Mouse (Mus musculus) heart, postnatal 25 days (tissue): ENCODE results near the gene Hoxa4. TPM values are rescaled to one million over a fixed set of nuclear protein-coding genes. Genes with fewer than 3 reads are reported as not detected.

Experiments used
- DNase-seq: peaks from one replicate; pipeline ENCODE4 v3.0.0; 2022; ENCODE audit warnings: low spot score
- intact Hi-C: fragments of 180-260 bp; cut with DNase I; formaldehyde crosslinking; loops from one replicate; pipeline ENCODE4 v1.15.1; 2025
- total RNA-seq, 2 experiments: library from RNA; stranded (reverse); gene quantifications; 2 replicates each; pipeline ENCODE4 v1.2.3; 2021

Hoxa4 gene
- total RNA-seq, 2 experiments from 2014 or later, result 0.22 to 0.36 TPM

DNA sequence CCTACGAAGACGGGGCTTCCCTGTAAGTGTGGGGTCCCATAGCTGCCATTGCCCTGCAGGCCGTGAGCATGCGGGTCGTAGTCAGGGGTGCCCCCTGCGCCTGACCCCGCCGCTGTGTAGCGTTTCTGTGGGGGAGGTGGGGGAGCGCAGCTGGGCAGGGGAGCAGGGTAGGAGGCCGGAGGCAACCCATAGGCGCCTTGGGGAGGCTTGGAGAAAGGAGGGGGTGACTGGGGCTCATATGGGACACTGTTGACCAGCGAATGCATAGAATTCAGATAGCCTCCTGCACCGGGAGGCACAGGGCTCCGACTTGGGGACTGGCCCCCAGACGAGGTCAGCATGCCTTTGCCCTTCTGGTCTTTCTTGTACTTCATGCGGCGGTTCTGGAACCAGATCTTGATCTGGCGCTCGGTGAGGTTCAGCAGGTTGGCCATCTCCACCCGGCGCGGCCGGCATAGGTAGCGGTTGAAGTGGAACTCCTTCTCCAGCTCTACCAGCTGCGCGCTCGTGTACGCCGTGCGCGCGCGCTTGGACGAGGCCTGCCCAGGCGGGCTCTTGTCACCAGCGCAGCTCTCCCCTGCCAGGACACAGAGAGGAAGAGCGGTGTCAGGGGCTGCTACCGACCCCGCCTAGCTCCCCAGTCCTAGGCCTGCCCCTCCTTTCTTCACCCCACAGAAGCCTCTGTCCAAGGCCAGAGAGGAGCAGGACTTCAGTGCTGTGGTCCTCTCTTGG lies 21.2 kb downstream of the Hoxa4 start:
- intact Hi-C loops, result no loop called here
- DNase-seq, result no peak

DNA sequence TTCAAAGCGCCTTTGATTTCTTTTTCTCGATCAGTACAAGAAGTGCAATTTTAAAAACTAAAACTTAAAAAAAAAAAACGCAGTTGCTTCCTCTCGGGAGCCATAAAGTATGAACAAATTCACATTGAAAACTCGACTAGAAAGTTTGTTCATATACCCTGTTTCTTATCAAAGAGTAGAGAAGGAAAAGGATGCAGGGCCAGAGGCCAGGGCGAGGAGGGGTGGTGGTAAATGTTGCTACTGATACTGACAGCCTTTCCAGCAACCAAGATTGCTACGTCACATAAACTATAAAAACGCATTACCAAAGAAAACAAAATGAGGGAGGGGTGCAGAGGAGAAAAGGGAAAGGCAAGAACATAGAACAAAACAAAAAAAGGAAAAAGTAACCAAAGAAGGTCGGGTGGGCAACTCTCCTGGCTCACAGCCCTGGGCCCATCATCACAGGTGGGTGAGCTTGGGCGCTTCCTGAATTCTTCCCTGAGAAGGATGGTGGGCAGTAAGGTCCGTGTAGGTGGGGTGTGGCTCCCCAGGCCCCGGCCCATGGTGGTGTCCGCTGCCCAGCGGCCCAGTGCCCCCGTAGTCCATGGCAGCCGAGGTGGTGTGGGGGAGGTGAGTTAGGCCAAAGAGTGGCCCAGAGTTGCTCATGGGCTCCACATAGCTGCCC lies 21.9 kb downstream of the Hoxa4 start:
- intact Hi-C loops, result no loop called here
- DNase-seq, result no peak

DNA sequence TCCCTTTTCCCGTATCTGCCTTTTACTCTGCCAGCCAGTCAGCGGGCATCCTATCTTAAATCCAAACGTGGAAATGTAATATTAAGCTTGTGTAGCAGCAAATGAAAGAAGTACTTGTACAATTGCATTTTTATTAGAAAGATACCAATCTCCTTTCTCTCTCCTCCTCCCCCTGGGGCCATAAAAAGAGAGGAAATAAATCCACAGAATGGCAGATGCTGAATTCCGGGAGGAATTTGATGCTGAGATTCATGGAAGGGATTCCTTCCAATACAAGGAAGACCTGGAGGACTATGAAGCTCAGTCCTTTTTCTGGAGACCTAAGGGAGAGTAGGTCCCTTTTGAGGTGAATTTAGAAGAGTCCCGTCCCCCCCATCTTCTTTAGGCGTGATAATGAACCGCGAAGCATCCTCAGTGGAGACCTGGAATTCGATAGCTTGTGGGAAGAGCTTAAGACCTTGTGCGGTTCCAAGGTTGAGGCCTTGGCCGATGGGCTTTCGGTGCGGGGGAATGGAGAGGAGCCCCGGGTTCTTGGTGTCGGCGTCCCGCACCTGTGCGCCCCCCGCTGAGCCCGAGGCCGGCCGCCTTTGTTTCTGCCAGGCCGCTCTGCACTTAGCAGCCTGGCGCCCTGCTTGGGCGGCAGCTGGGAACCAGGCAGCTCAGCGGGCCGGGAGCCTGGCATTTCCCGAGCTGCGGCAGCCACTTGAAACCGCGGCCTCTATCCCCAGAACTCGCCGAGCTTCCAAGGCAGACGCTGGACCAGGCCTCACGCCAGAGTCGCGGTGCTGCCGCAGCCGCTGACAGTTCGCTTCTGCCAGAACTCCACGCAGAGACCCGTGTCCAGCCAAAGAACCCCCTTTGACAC lies 23.1 kb downstream of the Hoxa4 start:
- intact Hi-C loops, result no loop called here
- DNase-seq, result no peak

DNA sequence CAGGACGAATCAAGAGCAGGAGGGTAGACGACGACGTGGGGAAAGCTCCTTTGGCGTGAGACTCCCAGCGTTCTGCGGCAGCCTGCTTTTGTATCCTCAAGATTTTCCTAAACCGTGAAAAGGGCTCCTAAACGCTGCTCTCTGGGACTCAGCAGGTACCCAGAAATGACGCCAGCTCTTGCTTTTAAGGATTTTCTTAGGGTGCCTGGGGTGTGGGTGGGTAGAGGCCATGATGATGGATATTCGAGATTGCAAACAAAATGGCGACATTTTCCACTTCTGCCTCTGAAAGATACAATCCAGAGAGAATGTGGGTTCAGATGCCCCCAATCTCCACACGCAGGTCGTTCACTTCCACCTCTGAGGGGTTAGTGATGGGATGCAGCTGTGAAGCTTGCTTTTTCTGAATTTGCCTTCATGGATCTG lies 23.8 kb downstream of the Hoxa4 start:
- intact Hi-C loops, result no loop called here
- DNase-seq, result no peak

DNA sequence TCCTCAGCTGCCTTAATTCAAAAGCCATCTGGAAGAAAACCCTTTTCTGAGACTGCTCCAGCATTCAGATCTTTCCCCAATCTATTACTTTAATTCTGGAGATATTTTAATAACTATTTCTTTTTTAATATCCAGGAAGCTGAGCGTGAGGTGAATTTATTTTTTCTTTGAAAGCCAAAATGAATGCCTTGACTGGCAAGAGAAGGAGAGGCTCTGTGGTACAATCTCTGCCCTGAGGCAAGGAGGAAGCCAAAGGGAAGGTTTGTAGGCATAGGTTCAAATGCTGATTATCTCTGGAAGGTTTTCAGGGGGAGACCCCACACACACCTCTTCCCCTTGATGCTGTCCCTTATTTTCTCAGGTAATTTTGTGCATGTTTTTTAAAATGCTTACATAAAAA lies 24.4 kb downstream of the Hoxa4 start:
- intact Hi-C loops, result no loop called here
- DNase-seq, result no peak

DNA sequence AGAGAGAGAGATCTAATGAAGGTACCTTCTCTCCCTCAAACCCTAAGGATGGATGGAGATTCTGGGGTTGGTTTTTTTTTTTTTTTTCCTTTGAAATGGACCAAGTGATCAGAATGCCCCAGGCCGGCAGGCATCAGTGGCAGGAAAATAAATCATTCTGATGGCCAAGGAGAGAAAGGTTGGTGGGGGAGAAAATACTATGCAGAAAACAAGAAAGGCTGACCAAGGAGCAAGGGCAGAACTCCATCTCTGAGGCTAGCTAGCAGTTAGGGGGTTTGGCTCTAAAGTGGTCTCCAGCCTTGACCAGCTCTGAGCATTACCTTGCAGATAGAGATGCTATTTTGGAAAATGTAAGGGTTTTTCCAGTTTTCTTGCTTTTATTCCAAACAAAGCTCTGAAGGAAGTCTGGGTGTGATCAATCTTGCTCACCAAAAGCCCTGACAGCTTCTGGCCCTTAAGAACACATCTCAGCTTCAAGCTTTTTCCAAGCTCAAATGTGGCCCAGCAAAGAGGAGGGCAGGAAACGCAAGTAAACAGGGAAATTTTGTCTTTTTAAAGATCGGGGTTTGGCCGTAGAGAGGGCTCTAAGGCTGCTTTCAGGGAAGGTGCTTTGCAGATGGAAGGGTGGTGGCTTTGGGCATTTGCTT lies 25.0 kb downstream of the Hoxa4 start:
- intact Hi-C loops, result no loop called here

DNA sequence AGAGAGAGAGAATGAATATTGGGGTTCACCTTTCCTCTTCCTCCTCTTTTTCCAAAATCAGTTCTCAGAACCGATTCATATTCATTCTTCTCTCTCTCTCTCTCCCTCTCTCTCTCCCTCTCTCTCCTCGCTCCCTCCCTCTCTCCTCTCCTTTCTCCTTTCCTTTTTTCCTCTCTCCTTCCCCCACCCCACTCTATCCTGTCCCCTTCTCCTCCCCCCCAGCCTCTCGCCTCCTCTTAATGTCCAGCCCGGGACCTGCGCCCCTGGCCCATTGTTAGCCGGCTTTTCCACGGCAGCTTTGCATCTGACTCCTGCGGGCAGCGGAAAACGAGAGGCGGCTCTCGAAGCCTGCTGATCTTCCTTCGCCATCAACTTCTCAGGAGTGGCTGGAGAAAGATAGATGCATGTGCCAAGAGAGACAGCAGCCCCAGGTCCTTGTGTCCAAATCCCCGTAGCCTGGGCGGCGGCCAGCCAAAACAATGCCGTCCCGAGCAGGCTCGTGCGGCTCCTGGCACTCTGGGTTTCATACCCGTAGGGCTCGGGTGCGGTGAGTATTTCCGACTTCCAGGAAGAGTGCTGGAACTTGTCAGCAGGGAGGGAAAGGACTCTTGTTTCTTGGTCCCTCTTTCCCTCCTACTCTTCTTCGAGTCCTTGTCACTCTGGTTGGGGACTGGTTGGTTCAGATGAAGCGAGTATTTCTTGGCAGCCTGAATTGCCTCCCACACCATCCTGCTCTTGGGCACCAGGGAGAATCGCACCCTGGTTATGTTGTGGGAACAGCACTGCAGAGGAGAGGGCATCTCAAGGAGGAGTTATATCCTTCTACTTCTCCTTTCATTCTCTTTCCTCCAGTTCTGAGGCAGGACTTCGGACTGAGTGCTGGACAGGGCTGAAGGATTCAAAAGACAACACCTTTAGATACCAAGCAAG lies 25.8 kb downstream of the Hoxa4 start:
- intact Hi-C loops, result no loop called here
- DNase-seq, result no peak

More for the DNA sequence above, 25.0 kb downstream of the Hoxa4 start:
- DNase-seq, result no peak

DNA sequence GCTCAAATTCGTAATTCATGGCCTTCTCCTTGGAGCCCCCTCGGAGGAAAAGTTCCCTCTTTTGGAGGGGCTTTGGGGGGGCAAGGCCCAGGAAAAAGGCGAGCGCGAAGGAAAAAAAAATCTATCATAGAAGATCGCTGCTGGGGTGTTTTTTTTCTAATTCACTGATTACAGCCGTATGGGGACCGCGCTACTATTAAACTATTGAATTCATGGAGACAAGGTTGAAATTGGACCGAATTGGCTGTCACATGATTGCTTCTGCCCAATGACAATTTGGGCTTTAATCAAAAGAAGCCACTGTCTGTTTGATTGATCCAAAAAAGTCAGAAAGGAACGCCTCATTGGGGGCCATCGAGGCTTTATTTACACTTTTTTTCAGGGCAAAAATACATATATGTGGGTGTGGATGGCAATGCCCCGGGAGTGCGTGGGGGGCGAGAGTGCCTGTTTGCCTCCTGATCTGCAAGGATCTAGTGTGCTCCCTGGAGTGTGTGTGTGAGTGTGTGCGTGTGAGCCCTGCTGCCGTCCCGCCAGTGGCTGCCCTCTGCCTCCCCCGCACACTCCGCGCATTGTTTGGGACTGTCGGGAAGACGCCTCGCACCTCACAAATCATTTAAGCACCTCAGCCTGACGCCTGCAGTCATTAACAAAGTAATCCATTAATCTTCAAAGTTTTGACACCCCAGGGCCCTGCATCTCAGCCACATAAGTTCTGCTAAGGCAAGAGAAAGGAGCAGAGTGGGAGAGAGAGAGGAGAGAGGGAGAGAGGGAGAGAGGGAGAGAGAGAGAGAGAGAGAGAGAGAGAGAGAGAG lies 26.7 kb downstream of the Hoxa4 start, which contains the start of gene Hoxa2:
TSS of gene Hoxa2 (minus strand) at position 206 of the 815 bp plus-strand sequence.
- no peak for DNase-seq
- intact Hi-C loops, result loop anchor here (5.0 kb wide), 2 partner anchors 32 to 983 kb away; no protein-coding TSS in a partner anchor

DNA sequence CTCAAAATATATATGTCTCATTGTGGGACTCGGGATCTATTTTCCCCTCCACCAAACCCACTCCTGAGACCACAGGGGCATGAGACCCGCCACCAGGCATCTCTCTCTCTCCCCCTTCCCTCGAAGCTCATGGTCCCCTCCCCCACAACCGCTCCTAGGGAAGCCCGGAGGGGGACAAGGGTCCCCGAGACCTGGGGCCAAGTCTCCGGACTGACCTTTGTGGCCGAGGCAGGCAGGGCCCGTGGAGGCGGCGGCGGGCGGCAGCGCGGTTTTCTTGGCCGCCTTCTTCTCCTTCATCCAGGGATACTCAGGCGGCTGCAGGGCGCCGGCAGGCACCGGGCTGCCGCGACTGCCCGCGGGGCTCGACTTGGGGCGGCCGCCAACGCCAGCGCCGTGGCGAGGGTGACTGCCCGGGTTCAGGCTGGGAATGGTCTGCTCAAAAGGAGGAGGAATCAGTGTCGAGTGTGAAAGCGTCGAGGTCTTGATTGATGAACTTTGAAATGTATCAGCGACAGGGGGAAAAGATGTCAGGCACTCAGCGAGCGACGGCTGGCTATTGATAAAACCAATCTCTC lies 27.4 kb downstream of the Hoxa4 start:
- intact Hi-C loops, result loop anchor here (5.0 kb wide), 2 partner anchors 33 to 982 kb away; no protein-coding TSS in a partner anchor
- no peak for DNase-seq

DNA sequence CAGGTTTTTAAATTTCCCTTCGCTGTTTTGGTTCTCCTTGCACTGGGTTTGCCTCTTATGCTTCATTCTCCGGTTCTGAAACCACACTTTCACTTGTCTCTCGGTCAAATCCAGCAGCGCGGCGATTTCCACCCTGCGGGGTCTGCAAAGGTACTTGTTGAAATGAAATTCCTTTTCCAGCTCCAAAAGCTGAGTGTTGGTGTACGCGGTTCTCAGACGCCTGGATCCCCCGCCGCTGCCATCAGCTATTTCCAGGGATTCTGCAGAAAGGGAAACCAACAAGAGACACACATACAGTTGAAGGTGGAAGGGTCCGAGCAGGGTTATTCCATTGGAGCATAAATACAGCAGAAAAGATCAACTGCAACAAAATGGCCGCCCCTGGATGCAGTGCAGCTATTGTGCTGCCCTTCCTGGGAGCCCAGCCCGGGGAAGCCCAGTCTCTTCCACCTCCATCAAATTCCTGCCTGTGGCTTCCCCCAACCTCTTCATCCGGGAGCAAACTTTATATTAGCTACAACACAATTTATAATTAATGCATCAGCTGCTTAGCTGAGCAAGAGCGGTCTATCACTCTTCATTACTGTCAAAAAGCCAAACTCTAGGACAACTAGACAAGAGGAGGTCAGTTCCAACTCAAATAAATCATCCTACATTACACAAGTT lies 28.1 kb downstream of the Hoxa4 start:
- no peak for DNase-seq
- intact Hi-C loops, result loop anchor here (5.0 kb wide), 2 partner anchors 34 to 981 kb away; no protein-coding TSS in a partner anchor

DNA sequence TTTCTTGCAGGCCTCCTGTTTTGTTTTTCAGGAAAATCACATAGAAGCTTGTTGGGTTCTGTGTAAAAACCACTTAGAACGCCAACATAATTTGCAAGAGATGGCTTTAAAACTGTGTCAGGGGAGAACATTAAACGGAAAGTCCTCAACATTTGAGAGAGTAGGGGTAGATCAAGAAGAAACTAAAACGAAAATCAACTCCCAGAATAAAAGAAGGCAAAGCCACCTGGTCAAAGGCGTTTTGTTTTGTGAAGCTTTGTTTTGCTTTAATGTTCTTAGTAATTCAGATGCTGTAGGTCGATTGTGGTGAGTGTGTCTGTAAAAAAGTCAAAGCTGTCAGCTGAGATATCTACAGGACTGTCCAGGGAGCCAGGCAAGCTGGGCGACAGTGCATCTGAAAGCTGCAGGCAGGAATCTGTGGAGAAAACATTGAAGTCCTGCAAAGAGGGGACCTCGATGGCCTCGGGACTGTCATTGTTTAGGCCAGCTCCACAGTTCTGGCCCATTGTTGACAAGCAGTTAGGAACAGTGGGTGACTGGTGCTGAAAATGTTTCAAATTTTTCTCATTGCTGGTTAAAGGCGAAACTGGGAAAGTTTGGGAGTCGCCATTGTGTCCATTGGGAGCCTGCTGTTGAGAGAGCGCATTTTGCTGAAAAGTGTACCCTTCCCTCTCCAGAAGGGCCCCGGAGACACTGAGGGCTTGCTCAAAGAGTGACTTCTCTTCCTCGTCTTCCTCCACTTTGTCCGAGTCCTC lies 28.8 kb downstream of the Hoxa4 start:
- no peak for DNase-seq

DNA sequence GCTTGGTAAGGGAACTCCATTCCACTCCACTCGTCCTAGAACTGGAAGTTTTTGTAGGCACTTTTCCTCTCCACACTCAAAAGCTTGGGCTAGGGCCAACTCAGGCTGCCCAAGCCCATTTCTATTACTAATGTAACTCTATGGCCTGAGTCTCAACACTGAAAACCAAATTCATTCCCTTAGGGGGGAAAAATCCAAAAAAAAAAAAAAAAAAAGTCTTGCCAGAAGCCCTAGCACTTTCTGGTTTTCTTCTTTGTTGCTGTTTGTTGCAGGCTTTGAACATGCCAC lies 29.5 kb downstream of the Hoxa4 start:
- intact Hi-C loops, result loop anchor here (5.0 kb wide), 2 partner anchors 35 to 980 kb away; no protein-coding TSS in a partner anchor

More for the DNA sequence above, 28.8 kb downstream of the Hoxa4 start:
- intact Hi-C loops, result loop anchor here (5.0 kb wide), 2 partner anchors 35 to 980 kb away; no protein-coding TSS in a partner anchor

DNA sequence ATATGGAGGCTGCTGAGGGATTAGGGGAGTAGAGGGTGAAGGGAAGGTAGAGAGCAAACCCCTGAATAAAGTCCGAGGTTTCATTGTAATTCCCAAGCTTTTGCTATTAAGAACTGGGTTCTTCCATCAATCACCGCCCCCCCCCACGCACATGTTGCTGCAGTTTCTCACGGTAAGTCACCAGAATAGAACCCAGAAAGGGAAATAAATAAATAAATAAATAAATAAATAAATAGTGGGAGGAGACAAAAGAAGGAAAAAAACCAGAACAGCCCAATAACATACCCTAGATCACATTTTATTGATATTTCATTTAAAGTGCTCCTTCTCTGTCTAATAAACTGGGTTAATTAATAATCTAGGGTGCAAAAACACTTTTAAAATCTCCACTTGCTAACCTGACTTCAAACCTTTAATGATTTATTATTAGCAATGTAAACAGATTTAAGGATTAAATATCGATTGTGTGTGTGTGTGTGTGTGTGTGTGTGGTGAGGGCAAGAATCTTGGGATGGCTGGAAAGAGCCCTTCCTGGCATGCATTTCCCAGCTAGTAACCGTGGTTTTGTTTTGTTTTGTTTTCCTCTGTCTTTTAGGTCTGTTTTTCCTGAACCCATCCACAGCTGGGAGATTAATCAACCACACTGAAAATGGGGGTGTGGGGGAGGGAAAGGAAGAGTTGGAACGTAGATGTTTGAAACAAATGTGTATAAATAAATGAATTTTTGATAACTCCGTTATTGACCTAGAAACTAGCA lies 30.0 kb downstream of the Hoxa4 start:
- intact Hi-C loops, result loop anchor here (5.0 kb wide), 2 partner anchors 36 to 979 kb away; no protein-coding TSS in a partner anchor
- no peak for DNase-seq

More for the DNA sequence above, 29.5 kb downstream of the Hoxa4 start:
- no peak for DNase-seq

DNA sequence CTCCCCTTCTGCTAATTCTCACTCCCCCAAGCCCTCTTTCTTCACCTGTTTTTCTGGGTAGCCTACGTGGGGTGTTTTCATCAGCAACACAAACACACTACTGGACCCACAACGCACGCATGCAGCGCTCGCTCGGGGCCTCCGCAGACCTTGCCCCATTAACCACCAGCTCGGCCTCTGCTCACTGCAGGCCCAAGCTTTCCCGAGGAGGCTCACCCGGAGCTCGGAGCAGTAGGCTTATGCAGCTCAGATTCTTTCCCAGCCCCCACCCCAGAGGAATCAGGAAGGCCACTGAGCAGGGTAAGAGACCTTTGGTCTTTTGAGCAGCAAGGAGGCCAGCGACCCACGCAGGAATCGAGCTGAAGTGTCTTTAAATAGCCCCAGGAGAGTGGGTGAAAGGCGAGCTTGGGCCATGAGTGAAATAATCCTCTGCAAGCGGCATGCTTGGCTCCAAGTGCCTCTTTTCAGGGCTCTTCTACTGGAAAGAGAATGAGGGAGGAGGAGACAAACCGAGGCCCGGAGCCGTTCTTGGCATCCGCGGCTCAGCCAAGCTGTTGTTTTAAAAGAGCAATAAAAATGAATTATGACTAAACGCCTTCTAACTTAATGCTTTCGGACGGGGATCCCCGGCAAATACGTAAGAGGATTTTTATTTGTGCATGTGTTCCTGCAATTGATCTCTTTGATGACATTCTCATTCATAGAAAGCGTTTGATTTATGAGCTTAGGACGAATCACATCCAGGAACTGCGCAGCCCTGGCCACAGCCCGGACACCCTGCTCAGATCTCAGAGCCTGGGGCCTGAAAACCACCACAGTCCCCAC lies 30.8 kb downstream of the Hoxa4 start:
- intact Hi-C loops, result loop anchor here (5.0 kb wide), 2 partner anchors 37 to 978 kb away; no protein-coding TSS in a partner anchor

DNA sequence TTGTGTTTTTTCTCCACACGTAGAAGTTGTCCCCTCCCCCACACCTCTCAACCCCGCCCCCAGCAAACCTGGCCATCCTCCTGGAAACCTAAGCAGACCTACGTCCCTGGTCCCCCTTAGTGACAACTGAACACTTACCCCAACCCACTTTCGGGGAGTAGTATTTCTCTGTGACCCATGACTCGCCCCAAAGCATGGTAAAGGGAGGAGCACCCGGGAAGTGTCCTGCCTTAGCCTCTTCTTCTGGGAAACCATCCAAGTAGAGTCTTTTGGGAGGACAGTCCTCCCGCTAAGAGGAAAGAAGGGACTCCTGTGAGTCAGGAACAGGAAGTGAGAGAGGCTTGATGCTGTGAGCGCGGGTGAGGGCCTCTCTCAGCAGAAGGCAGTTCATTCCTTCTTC lies 31.6 kb downstream of the Hoxa4 start:
- intact Hi-C loops, result loop anchor here (5.0 kb wide), 2 partner anchors 37 to 978 kb away; no protein-coding TSS in a partner anchor
- DNase-seq, result no peak

More for the DNA sequence above, 30.8 kb downstream of the Hoxa4 start:
- DNase-seq, result no peak
